Mouse (Mus musculus): Measurements from ENCODE around the gene Zfp429.

The Zfp429 gene

GRCm38 (mm10) chr13:67360131-67360744 is 39.4 kb downstream of the Zfp429 start, which contains the start of the genes Gm28044 and Zfp953:
Gm28044 (minus strand) TSS chr13:67360536.
Zfp953 (minus strand) TSS chr13:67360605.
- no peaks in the 10 kb centered on the region for H3K27me3 ChIP-seq (ENCODE audit: insufficient read depth, low read length)
- TF ChIP-seq NANOG (IDR thresholded peaks at IDR 0.05; ENCODE audit: borderline replicate concordance, low read length), result no peak
- TF ChIP-seq POU5F1 (IDR thresholded peaks at IDR 0.05; ENCODE audit: borderline replicate concordance, low read length), result no peak
- no peak; the same call in 1 of the 2 replicates for TF ChIP-seq CTCF (conservative IDR thresholded peaks at IDR 0.05; ENCODE audit: low read length)
- peak within 1 kb of the TSS; percentile 90 for H3K4me3 ChIP-seq (replicated peaks; ENCODE audit: low read length)
- peaks cover 7% of the 10 kb centered on the region for H3K4me1 ChIP-seq (replicated peaks; ENCODE audit: low read depth, low read length)
- H3K36me3 ChIP-seq (ENCODE audit: insufficient read depth, low read length), result no peaks in the 10 kb centered on the region
- no peaks in the 10 kb centered on the region for H3K9me3 ChIP-seq (ENCODE audit: low read length)

GRCm38 (mm10) chr13:67351854-67352253 is 47.8 kb downstream of the Zfp429 start:
- no peaks in the 10 kb centered on the region for H3K9me3 ChIP-seq (ENCODE audit: low read length)
- H3K27me3 ChIP-seq (ENCODE audit: insufficient read depth, low read length), result no peaks in the 10 kb centered on the region
- H3K4me1 ChIP-seq (replicated peaks; ENCODE audit: low read depth, low read length), result no peaks in the 10 kb centered on the region; the same call in 1 of the 2 replicates
- TF ChIP-seq POU5F1 (IDR thresholded peaks at IDR 0.05; ENCODE audit: borderline replicate concordance, low read length), result no peak
- TF ChIP-seq CTCF (conservative IDR thresholded peaks at IDR 0.05; ENCODE audit: low read length), result no peak
- TF ChIP-seq NANOG (IDR thresholded peaks at IDR 0.05; ENCODE audit: borderline replicate concordance, low read length), result no peak
- H3K4me3 ChIP-seq (replicated peaks; ENCODE audit: low read length), result no peak overlapping the region
- H3K36me3 ChIP-seq (ENCODE audit: insufficient read depth, low read length), result no peaks in the 10 kb centered on the region

- no peak for TF ChIP-seq POU5F1 (IDR thresholded peaks at IDR 0.05; ENCODE audit: borderline replicate concordance, low read length)
- no peak for TF ChIP-seq NANOG (IDR thresholded peaks at IDR 0.05; ENCODE audit: borderline replicate concordance, low read length)
- TF ChIP-seq CTCF (conservative IDR thresholded peaks at IDR 0.05; ENCODE audit: low read length), result no peak
- H3K9me3 ChIP-seq (ENCODE audit: low read length), result peaks cover 11% of the 10 kb centered on the region
- peaks cover 34% of the 10 kb centered on the region for H3K36me3 ChIP-seq (ENCODE audit: insufficient read depth, low read length)
- H3K27me3 ChIP-seq (ENCODE audit: insufficient read depth, low read length), result no peaks in the 10 kb centered on the region
- no peaks in the 10 kb centered on the region for H3K4me1 ChIP-seq (replicated peaks; ENCODE audit: low read depth, low read length)
- no peak overlapping the region for H3K4me3 ChIP-seq (replicated peaks; ENCODE audit: low read length)
Measured at GRCm38 (mm10) chr13:67343422-67343821, 56.2 kb downstream of the Zfp429 start.
